In the genomic region with DNA sequence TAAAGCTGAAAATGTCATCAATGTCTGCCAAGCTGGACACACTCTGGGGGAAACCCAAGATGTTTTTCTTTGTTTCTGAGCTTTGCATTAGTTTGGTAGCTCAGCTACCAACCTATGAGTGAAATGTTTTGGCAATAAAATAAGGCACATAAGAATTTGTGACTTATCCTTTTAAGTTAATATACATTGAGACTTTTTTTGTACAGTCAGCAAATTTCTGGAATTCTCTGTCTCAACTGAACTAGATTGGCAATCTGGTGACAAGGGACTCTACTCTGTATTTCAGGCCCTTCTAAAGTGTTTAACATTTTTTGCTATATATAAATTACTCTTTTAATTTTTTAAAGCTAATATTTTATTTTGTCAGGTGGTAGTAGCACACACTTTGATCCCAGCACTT, we compare ENCODE assay signal across 29 mouse cellular contexts.
"Had no signal": no experiment of that assay in that cellular context is flagged by ENCODE, and none has a peak within 500 bp of the region (broad histone marks: within the 10 kb centered on the region; RNA-seq: fewer than 3 reads in every experiment).

No protein-coding gene starts in this region.

- H3K9ac ChIP-seq: heart, embryonic 13.5 days; heart, embryonic 15.5 days; hindbrain, embryonic 12.5 days; hindbrain, embryonic 13.5 days; hindbrain, embryonic 14.5 days; hindbrain, embryonic 15.5 days; intestine, embryonic 15.5 days; kidney, embryonic 15.5 days had no signal

- H3K27me3 ChIP-seq: heart, embryonic 13.5 days; heart, embryonic 15.5 days; hindbrain, embryonic 12.5 days; hindbrain, embryonic 13.5 days; hindbrain, embryonic 15.5 days; intestine, embryonic 15.5 days; kidney, embryonic 15.5 days had no signal

- H3K36me3 ChIP-seq: heart, embryonic 13.5 days; heart, embryonic 15.5 days; hindbrain, embryonic 10.5 days; hindbrain, embryonic 12.5 days; hindbrain, embryonic 13.5 days; hindbrain, embryonic 15.5 days; intestine, embryonic 15.5 days; kidney, embryonic 15.5 days had no signal

- H3K4me3 ChIP-seq: heart, embryonic 13.5 days; heart, embryonic 15.5 days; hindbrain, embryonic 10.5 days; hindbrain, embryonic 12.5 days; hindbrain, embryonic 13.5 days; hindbrain, embryonic 15.5 days; intestine, embryonic 15.5 days; kidney, embryonic 15.5 days; layer of hippocampus, adult 2 months; left cerebral cortex, adult 2 months had no signal

- H3K4me1 ChIP-seq: heart, embryonic 13.5 days; heart, embryonic 15.5 days; hindbrain, embryonic 10.5 days; hindbrain, embryonic 12.5 days; hindbrain, embryonic 13.5 days; hindbrain, embryonic 15.5 days; intestine, embryonic 15.5 days; kidney, embryonic 15.5 days had no signal

- H3K4me2 ChIP-seq: heart, embryonic 13.5 days; heart, embryonic 15.5 days; hindbrain, embryonic 12.5 days; hindbrain, embryonic 13.5 days; hindbrain, embryonic 14.5 days; hindbrain, embryonic 15.5 days; intestine, embryonic 15.5 days; kidney, embryonic 15.5 days had no signal

- H3K27ac ChIP-seq: heart, embryonic 13.5 days; heart, embryonic 15.5 days; hindbrain, embryonic 10.5 days; hindbrain, embryonic 12.5 days; hindbrain, embryonic 13.5 days; hindbrain, embryonic 14.5 days; hindbrain, embryonic 15.5 days; hindbrain, postnatal 0 days; intestine, embryonic 15.5 days; kidney, embryonic 15.5 days; kidney, postnatal 0 days; layer of hippocampus, adult 2 months; left cerebral cortex, adult 2 months had no signal

- H3K9me3 ChIP-seq: heart, embryonic 13.5 days; heart, embryonic 15.5 days; hindbrain, embryonic 10.5 days; hindbrain, embryonic 12.5 days; hindbrain, embryonic 13.5 days; hindbrain, embryonic 15.5 days; intestine, embryonic 15.5 days; kidney, embryonic 15.5 days had no signal

- DNase-seq: heart, postnatal 10 days; heart, postnatal 14 days; heart, postnatal 36 days; heart, postnatal 4 days; kidney, adult 11 months; kidney, adult 18-20 months; kidney, adult 2 months; kidney, adult 8-10 months; kidney, adult 9 months; kidney, postnatal 10 days; kidney, postnatal 14 days; kidney, postnatal 25 days; kidney, postnatal 36 days; kidney, postnatal 4 days; layer of hippocampus, adult 9-11 months; layer of hippocampus, postnatal 36 days had no signal
